Mouse (Mus musculus): ENCODE measurements around the gene Rps6.
"Not testable (repeated sequence)": the region's sequence is repeated elsewhere in the genome, so short reads cannot be mapped to it uniquely, and the experiment has no call there.

Rps6 gene

DNA sequence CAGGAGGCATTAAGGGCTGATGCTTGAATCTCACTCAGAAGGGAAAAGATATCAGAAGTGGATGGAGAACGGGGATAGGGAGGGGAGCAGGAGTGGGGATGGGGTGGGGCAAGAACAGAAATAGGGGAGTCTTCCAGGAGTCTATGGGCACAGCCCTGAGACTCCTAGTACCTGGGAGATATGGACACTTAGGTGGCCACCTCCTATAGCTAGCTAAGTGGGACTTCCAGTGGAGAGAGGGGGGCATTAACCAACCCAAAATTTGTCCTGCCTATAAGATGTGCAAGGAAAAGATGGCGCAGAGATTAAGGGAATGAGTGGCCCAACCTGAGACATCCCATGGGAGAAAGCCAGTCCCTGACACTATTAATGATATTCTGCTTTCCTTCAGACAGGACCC is 5.9 kb downstream of the Rps6 start:
- no peak for DNase-seq (ENCODE audit: low spot score)

DNA sequence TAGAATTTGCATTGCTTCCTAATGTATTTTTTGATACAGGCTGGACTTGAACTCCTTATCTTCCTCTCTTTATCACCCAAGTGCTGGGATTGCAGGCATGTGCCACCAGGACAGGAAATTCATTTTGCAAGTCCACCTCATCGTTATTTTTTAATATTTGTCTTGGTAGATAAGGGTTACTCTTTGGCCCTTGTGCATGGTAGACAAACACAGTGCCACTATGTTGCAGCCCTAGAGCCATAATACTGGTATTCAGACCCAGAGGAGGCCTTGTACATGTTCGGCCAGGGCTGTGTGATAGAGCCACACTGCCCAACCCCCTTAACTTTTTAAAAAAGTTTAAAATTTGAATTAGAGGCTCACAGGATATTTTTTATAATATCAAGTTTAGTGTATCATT is 10.0 kb downstream of the Rps6 start:
- DNase-seq (ENCODE audit: low spot score), result no peak

DNA sequence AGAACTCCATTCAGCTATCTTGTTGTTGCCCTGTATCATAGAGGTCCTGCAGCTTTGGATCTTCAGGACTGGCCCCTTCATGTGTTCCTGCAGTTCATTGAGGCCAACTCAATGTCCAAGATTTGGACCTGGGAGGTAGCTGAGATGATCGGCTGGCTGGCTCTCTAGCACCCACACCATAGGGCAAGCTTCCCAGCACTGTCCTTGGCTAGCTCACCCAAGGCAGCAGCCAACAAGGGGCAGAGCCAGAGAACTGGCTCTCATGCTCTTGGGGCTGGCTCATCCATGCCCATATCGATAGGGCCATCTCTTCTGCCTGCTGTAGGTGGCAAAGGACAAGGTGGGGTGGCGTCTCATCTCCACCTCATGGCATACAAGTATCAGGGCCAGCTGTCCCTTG is 11.8 kb downstream of the Rps6 start:
- DNase-seq (ENCODE audit: low spot score), result no peak

GRCm38 (mm10) chr4:86841141-86841540 is 16.1 kb downstream of the Rps6 start:
- DNase-seq (ENCODE audit: low spot score), result not testable (repeated sequence)

GRCm38 (mm10) chr4:86831896-86832295 is 25.3 kb downstream of the Rps6 start:
- no peak for DNase-seq (ENCODE audit: low spot score)

- no peak for DNase-seq (ENCODE audit: low spot score)
Observed at GRCm38 (mm10) chr4:86825143-86825542, 32.1 kb downstream of the Rps6 start.

GRCm38 (mm10) chr4:86823169-86823568 is 34.0 kb downstream of the Rps6 start:
- peak; percentile 53 for DNase-seq (ENCODE audit: low spot score)

GRCm38 (mm10) chr4:86814850-86815249 is 42.4 kb downstream of the Rps6 start:
- DNase-seq (ENCODE audit: low spot score), result no peak

DNA sequence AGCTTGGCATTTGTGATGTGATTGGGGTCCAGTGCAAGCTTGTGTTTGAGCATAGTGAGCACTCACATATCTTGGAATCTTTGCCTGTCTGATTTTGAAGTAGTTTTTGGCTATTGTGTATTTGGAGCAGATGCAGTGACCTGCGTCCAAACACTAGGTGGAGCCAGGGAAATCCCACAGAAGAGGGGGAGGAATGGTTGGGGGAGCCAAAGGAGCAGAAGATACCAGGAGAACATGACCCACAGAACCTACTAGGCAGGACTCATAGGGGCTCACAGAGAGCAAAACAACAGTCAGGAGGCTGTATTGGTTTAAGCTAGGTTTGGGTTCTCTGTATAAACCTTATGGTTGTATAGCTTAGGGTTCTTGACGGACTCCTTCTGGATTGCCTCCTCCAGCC is 46.6 kb downstream of the Rps6 start:
- no peak for DNase-seq (ENCODE audit: low spot score)

Data from lung, postnatal 25 days (tissue).